9 mouse cellular contexts compared by ENCODE assay signal in the genomic region with DNA sequence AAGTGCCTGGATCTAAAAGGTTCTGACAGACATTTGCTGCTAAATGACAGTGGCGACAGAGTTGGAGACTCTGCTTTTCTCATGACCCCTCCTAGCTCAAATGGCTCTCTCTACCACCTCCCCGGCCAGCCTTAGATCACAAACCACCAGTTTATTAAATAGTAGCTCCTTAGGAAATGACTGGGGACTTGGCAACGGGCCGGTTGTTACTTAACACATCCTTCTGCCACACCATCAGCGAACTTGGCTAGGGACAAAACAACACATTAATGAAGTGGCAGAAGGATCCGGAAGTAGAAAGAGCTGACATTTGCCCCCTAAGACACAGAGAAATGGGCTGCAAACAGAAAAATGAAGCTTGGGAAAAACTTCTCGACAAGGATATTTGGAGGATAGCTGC.
DNase-seq lines count a peak whose midpoint lies in the region; ATAC-seq lines count a peak whose summit lies in the region.
"Had no signal": no experiment of that assay in that cellular context is flagged by ENCODE, and none has a peak within 500 bp of the region (broad histone marks: within the 10 kb centered on the region; RNA-seq: fewer than 3 reads in every experiment).

No protein-coding gene starts in this region.

- H3K36me3 ChIP-seq in intestine, embryonic 15.5 days: no peaks in the 10 kb centered on the region

- 76% methylated on average over 7 of the region's 7 CpGs for WGBS in intestine, embryonic 15.5 days

- peak; percentile 43 to 73 for DNase-seq in adrenal gland, adult (ENCODE audit: inconsistent age in 2 of 2, low spot score in 1 of 2)
- no peak for DNase-seq in adrenal gland, postnatal 4 days (ENCODE audit: low spot score in 2 of 2)
- DNase-seq in adrenal gland, postnatal 14 days: peak; percentile 67
- peak; percentile 42 to 51 for DNase-seq in heart, postnatal 36 days
- peak; percentile 81 to 84 for DNase-seq in lung, adult 18-20 months
- DNase-seq in Muller cell, postnatal 12 days (ENCODE audit: inconsistent ontology term): no peak
- DNase-seq in ovary, postnatal 36 days (ENCODE audit: low spot score): no peak

- no peak overlapping the region for H3K4me2 ChIP-seq in intestine, embryonic 15.5 days (replicated peaks)

- H3K9ac ChIP-seq in intestine, embryonic 15.5 days: no peak overlapping the region

- ATAC-seq in intestine, embryonic 15.5 days: no peak

- intact Hi-C loops in heart, postnatal 36 days (cut with DNase I): no loop called here

- H3K9me3 ChIP-seq in intestine, embryonic 15.5 days: no peaks in the 10 kb centered on the region

- H3K27ac ChIP-seq in intestine, embryonic 15.5 days: no peak overlapping the region

- H3K4me1 ChIP-seq in intestine, embryonic 15.5 days (replicated peaks): 0 out of 2 replicates have a peak, but pooled peaks cover 3% of the 10 kb centered on the region

- H3K27me3 ChIP-seq in intestine, embryonic 15.5 days (replicated peaks): no peaks in the 10 kb centered on the region

- no peak overlapping the region for H3K4me3 ChIP-seq in intestine, embryonic 15.5 days (replicated peaks)
- H3K4me3 ChIP-seq: erythroblast, embryonic 14.5 days had no signal

Comparison
In these comparisons a context has a peak if more than half of its experiments do, and no peak if none do; other contexts are left out.
1. DNase-seq: peak in adrenal gland, adult (2 of 2), adrenal gland, postnatal 14 days (single experiment), heart, postnatal 36 days (2 of 2) and lung, adult 18-20 months (2 of 2); none in adrenal gland, postnatal 4 days (0 of 2), Muller cell, postnatal 12 days (single experiment) and ovary, postnatal 36 days (single experiment).